Mouse (Mus musculus): ENCODE data around the gene Gm6880. TPM values are rescaled to one million over a fixed set of nuclear protein-coding genes. Genes with fewer than 3 reads are reported as not detected.

The Gm6880 gene
- polyA plus RNA-seq (2015; fragmentation: Illumina TruSeq; extraction: RNeasy Lipid Tissue Mini Kit (QIAGEN cat#74804); ENCODE audit: insufficient read depth, low read depth, low replicate concordance): not detected

GRCm38 (mm10) chrX:74481349-74481885 lies at the start of gene Gm6880:
TSS of gene Gm6880 (minus strand) at chrX:74481399.

Other genes starting within 250 kb of the Gm6880 start
- gene Flna, start 231.6 kb downstream of the Gm6880 start, polyA plus RNA-seq (2015; fragmentation: Illumina TruSeq; extraction: RNeasy Lipid Tissue Mini Kit (QIAGEN cat#74804); ENCODE audit: insufficient read depth, low read depth, low replicate concordance): 119 TPM
- 12.8 TPM for gene Emd, start 226.7 kb downstream of the Gm6880 start, polyA plus RNA-seq (2015; fragmentation: Illumina TruSeq; extraction: RNeasy Lipid Tissue Mini Kit (QIAGEN cat#74804); ENCODE audit: insufficient read depth, low read depth, low replicate concordance)
- 938 TPM for gene Rpl10, start 210.6 kb downstream of the Gm6880 start, polyA plus RNA-seq (2015; fragmentation: Illumina TruSeq; extraction: RNeasy Lipid Tissue Mini Kit (QIAGEN cat#74804); ENCODE audit: insufficient read depth, low read depth, low replicate concordance)
- 37.4 TPM for gene Taz, start 199.5 kb downstream of the Gm6880 start, polyA plus RNA-seq (2015; fragmentation: Illumina TruSeq; extraction: RNeasy Lipid Tissue Mini Kit (QIAGEN cat#74804); ENCODE audit: insufficient read depth, low read depth, low replicate concordance)
- gene Dnase1l1, start 199.1 kb downstream of the Gm6880 start, polyA plus RNA-seq (2015; fragmentation: Illumina TruSeq; extraction: RNeasy Lipid Tissue Mini Kit (QIAGEN cat#74804); ENCODE audit: insufficient read depth, low read depth, low replicate concordance): 7.3 TPM
- gene Atp6ap1, start 184.3 kb downstream of the Gm6880 start, polyA plus RNA-seq (2015; fragmentation: Illumina TruSeq; extraction: RNeasy Lipid Tissue Mini Kit (QIAGEN cat#74804); ENCODE audit: insufficient read depth, low read depth, low replicate concordance): 46.8 TPM
- gene Gdi1, start 176.4 kb downstream of the Gm6880 start, polyA plus RNA-seq (2015; fragmentation: Illumina TruSeq; extraction: RNeasy Lipid Tissue Mini Kit (QIAGEN cat#74804); ENCODE audit: insufficient read depth, low read depth, low replicate concordance): 86.4 TPM
- 17.2 TPM for gene Fam50a, start 168.4 kb downstream of the Gm6880 start, polyA plus RNA-seq (2015; fragmentation: Illumina TruSeq; extraction: RNeasy Lipid Tissue Mini Kit (QIAGEN cat#74804); ENCODE audit: insufficient read depth, low read depth, low replicate concordance)
- gene Plxna3, start 152.3 kb downstream of the Gm6880 start, polyA plus RNA-seq (2015; fragmentation: Illumina TruSeq; extraction: RNeasy Lipid Tissue Mini Kit (QIAGEN cat#74804); ENCODE audit: insufficient read depth, low read depth, low replicate concordance): 3.5 TPM
- 17.9 TPM for gene Lage3, start 127.8 kb downstream of the Gm6880 start, polyA plus RNA-seq (2015; fragmentation: Illumina TruSeq; extraction: RNeasy Lipid Tissue Mini Kit (QIAGEN cat#74804); ENCODE audit: insufficient read depth, low read depth, low replicate concordance)
- gene Ubl4a, start 108.2 kb downstream of the Gm6880 start, polyA plus RNA-seq (2015; fragmentation: Illumina TruSeq; extraction: RNeasy Lipid Tissue Mini Kit (QIAGEN cat#74804); ENCODE audit: insufficient read depth, low read depth, low replicate concordance): 11.5 TPM
- gene Slc10a3, start 108.0 kb downstream of the Gm6880 start, polyA plus RNA-seq (2015; fragmentation: Illumina TruSeq; extraction: RNeasy Lipid Tissue Mini Kit (QIAGEN cat#74804); ENCODE audit: insufficient read depth, low read depth, low replicate concordance): 4.0 TPM
- 10.2 TPM for gene Fam3a, start 88.1 kb downstream of the Gm6880 start, polyA plus RNA-seq (2015; fragmentation: Illumina TruSeq; extraction: RNeasy Lipid Tissue Mini Kit (QIAGEN cat#74804); ENCODE audit: insufficient read depth, low read depth, low replicate concordance)
- 3.8 TPM for gene Ikbkg, start 88.1 kb downstream of the Gm6880 start, polyA plus RNA-seq (2015; fragmentation: Illumina TruSeq; extraction: RNeasy Lipid Tissue Mini Kit (QIAGEN cat#74804); ENCODE audit: insufficient read depth, low read depth, low replicate concordance)
- gene G6pdx, start 52.2 kb downstream of the Gm6880 start, polyA plus RNA-seq (2015; fragmentation: Illumina TruSeq; extraction: RNeasy Lipid Tissue Mini Kit (QIAGEN cat#74804); ENCODE audit: insufficient read depth, low read depth, low replicate concordance): 6.2 TPM
- not detected for gene Olfr1326-ps1, start 93.5 kb upstream of the Gm6880 start, polyA plus RNA-seq (2015; fragmentation: Illumina TruSeq; extraction: RNeasy Lipid Tissue Mini Kit (QIAGEN cat#74804); ENCODE audit: insufficient read depth, low read depth, low replicate concordance)
- gene Olfr1325, start 111.3 kb upstream of the Gm6880 start, polyA plus RNA-seq (2015; fragmentation: Illumina TruSeq; extraction: RNeasy Lipid Tissue Mini Kit (QIAGEN cat#74804); ENCODE audit: insufficient read depth, low read depth, low replicate concordance): not detected
- not detected for gene Gm5640, start 164.2 kb upstream of the Gm6880 start, polyA plus RNA-seq (2015; fragmentation: Illumina TruSeq; extraction: RNeasy Lipid Tissue Mini Kit (QIAGEN cat#74804); ENCODE audit: insufficient read depth, low read depth, low replicate concordance)